Mouse (Mus musculus) heart, adult 2 months (tissue): ENCODE results near the gene Dhrs4. TPM values are rescaled to one million over a fixed set of nuclear protein-coding genes. Genes with fewer than 3 reads are reported as not detected.

Source experiments
- DNase-seq, 2 experiments: peaks; one replicate each; pipeline ENCODE4 v3.0.0; 2021
- H3K27ac ChIP-seq: fragments of 200-600 bp; 2 replicates; pipeline ENCODE4 v1.8.1; 2022
- H3K27me3 ChIP-seq: fragments of 200-500 bp; 2 replicates; pipeline ENCODE4 v1.6.1; 2012; ENCODE audit warnings: mild to moderate bottlenecking, low read length, inconsistent platforms, mixed read lengths; ENCODE audit not compliant: control insufficient read depth, insufficient read depth
- H3K36me3 ChIP-seq: fragments of 200-500 bp; 2 replicates; pipeline ENCODE4 v1.6.1; 2012; ENCODE audit warnings: low read length, inconsistent platforms; ENCODE audit not compliant: control insufficient read depth, insufficient read depth
- H3K4me1 ChIP-seq: fragments of 200-500 bp; 2 replicates; pipeline ENCODE4 v1.6.1; 2011; ENCODE audit warnings: low read length; ENCODE audit not compliant: control insufficient read depth, insufficient read depth
- H3K4me3 ChIP-seq: fragments of 200-600 bp; 2 replicates; pipeline ENCODE4 v1.8.1; 2022
- H3K79me2 ChIP-seq: fragments of 200-500 bp; replicated peaks from 2 replicates; pipeline ENCODE4 v1.6.1; 2012; ENCODE audit warnings: mild to moderate bottlenecking, inconsistent platforms, low read length, moderate library complexity, mixed read lengths; ENCODE audit not compliant: control insufficient read depth, insufficient read depth
- H3K9ac ChIP-seq: fragments of 200-500 bp; 2 replicates; pipeline ENCODE4 v1.6.1; 2012; ENCODE audit warnings: low read depth, mild to moderate bottlenecking, control low read depth, inconsistent platforms, low read length, mixed read lengths
- CTCF ChIP-seq: fragments of 200-600 bp; IDR thresholded peaks from 2 replicates; pipeline ENCODE4 v1.8.1; 2022; ENCODE audit warnings: antibody characterized with exemption, mild to moderate bottlenecking, moderate library complexity
- EP300 ChIP-seq: fragments of 200-500 bp; IDR thresholded peaks from 2 replicates; pipeline ENCODE4 v1.6.1; 2011; ENCODE audit warnings: low read depth, low read length, control low read depth; ENCODE audit not compliant: insufficient read depth
- POLR2A ChIP-seq: fragments of 200-500 bp; IDR thresholded peaks from 2 replicates; pipeline ENCODE4 v1.6.1; 2011; ENCODE audit warnings: mild to moderate bottlenecking, low read depth, low read length, control low read depth; ENCODE audit not compliant: insufficient read depth
- WGBS: fragments of 180-500 bp; shearing (Covaris S2); methylation state at CpG from one replicate; pipeline ENCODE4 v1.1.7; 2018; 5-methylcytosine and 5-hydroxymethylcytosine counted together
- intact Hi-C: fragments of 180-260 bp; cut with DNase I; formaldehyde crosslinking; loops from one replicate; pipeline ENCODE4 v1.15.1; 2025
- polyA plus RNA-seq: library from polyadenylated mRNA; depleted of rRNA; stranded (reverse); fragments of >200 nt; gene quantifications from 2 replicates; pipeline ENCODE4 v1.2.3, GENCODE M21; 2012
- total RNA-seq, 2 experiments: library from RNA; stranded (reverse); gene quantifications; 2 replicates each; pipeline ENCODE4 v1.2.3; 2021

Gene Dhrs4
- total and polyA plus RNA-seq, 3 experiments, result 64.7 to 125 (median 106) TPM

GRCm38 (mm10) chr14:55438193-55438784, 40.3 kb upstream of the Dhrs4 start:
- Histone ChIP-seq H3K4me3 (no peak overlapping the region), H3K79me2 (no peaks in the 10 kb centered on the region), H3K27ac (no peak overlapping the region), H3K27me3 (no peaks in the 10 kb centered on the region), H3K9ac (no peak overlapping the region), H3K4me1 (no peaks in the 10 kb centered on the region), H3K36me3 (no peaks in the 10 kb centered on the region)
- WGBS, result 20% methylated on average over 6 of the region's 6 CpGs
- intact Hi-C loops, result loop anchor here (1.0 to 5.0 kb wide), 4 partner anchors 91 to 315 kb away; no protein-coding TSS in a partner anchor
- DNase-seq, result peak; percentile 44 to 66
- TF ChIP-seq EP300, result 0 out of 2 replicates have a peak, but pooled peaks have one; percentile 58
- TF ChIP-seq CTCF, result peak; percentile 86
- no peak for TF ChIP-seq POLR2A

GRCm38 (mm10) chr14:55457693-55458092, 20.9 kb upstream of the Dhrs4 start:
- Histone ChIP-seq H3K36me3 (no peaks in the 10 kb centered on the region), H3K27ac (no peak overlapping the region), H3K4me3 (no peak overlapping the region), H3K27me3 (no peaks in the 10 kb centered on the region), H3K9ac (no peak overlapping the region), H3K4me1 (no peaks in the 10 kb centered on the region), H3K79me2 (no peaks in the 10 kb centered on the region)
- intact Hi-C loops, result no loop called here
- no peak for DNase-seq
- TF ChIP-seq EP300, result no peak
- TF ChIP-seq POLR2A, result no peak
- TF ChIP-seq CTCF, result no peak
- WGBS, result 78% methylated on average over 2 of the region's 2 CpGs

GRCm38 (mm10) chr14:55458273-55458672, 20.3 kb upstream of the Dhrs4 start:
- WGBS, result 7% methylated on average over 10 of the region's 10 CpGs
- no peaks in the 10 kb centered on the region for H3K79me2 ChIP-seq
- H3K4me3 ChIP-seq, result no peak overlapping the region
- intact Hi-C loops, result no loop called here
- H3K4me1 ChIP-seq, result no peaks in the 10 kb centered on the region
- TF ChIP-seq CTCF (peak; percentile 81), EP300 (no peak), POLR2A (no peak)
- peak; percentile 49 to 54 for DNase-seq
- no peaks in the 10 kb centered on the region for H3K27me3 ChIP-seq
- no peak overlapping the region for H3K27ac ChIP-seq
- H3K9ac ChIP-seq, result no peak overlapping the region
- H3K36me3 ChIP-seq, result no peaks in the 10 kb centered on the region

GRCm38 (mm10) chr14:55458761-55459160, 19.8 kb upstream of the Dhrs4 start:
- no peaks in the 10 kb centered on the region for H3K79me2 ChIP-seq
- no peak for DNase-seq
- no peak overlapping the region for H3K4me3 ChIP-seq
- no peaks in the 10 kb centered on the region for H3K36me3 ChIP-seq
- no peaks in the 10 kb centered on the region for H3K27me3 ChIP-seq
- intact Hi-C loops, result no loop called here
- WGBS, result 79% methylated on average over 3 of the region's 3 CpGs
- no peak overlapping the region for H3K9ac ChIP-seq
- H3K27ac ChIP-seq, result no peak overlapping the region
- H3K4me1 ChIP-seq, result no peaks in the 10 kb centered on the region
- TF ChIP-seq CTCF (no peak), POLR2A (no peak), EP300 (no peak)

GRCm38 (mm10) chr14:55459796-55460195, 18.8 kb upstream of the Dhrs4 start:
- no peak overlapping the region for H3K27ac ChIP-seq
- 71% methylated on average over 4 of the region's 4 CpGs for WGBS
- H3K79me2 ChIP-seq, result no peaks in the 10 kb centered on the region
- H3K9ac ChIP-seq, result no peak overlapping the region
- H3K36me3 ChIP-seq, result no peaks in the 10 kb centered on the region
- TF ChIP-seq EP300 (no peak), POLR2A (no peak), CTCF (no peak)
- intact Hi-C loops, result no loop called here
- no peaks in the 10 kb centered on the region for H3K27me3 ChIP-seq
- DNase-seq, result no peak
- no peak overlapping the region for H3K4me3 ChIP-seq
- no peaks in the 10 kb centered on the region for H3K4me1 ChIP-seq

GRCm38 (mm10) chr14:55460297-55460696, 18.3 kb upstream of the Dhrs4 start:
- Histone ChIP-seq H3K27ac (no peak overlapping the region), H3K9ac (no peak overlapping the region), H3K36me3 (no peaks in the 10 kb centered on the region), H3K79me2 (no peaks in the 10 kb centered on the region), H3K27me3 (no peaks in the 10 kb centered on the region), H3K4me1 (no peaks in the 10 kb centered on the region), H3K4me3 (no peak overlapping the region)
- no peak for TF ChIP-seq POLR2A
- no peak for TF ChIP-seq CTCF
- no peak for DNase-seq
- intact Hi-C loops, result no loop called here
- 71% methylated on average over 10 of the region's 10 CpGs for WGBS
